Mouse (Mus musculus): ENCODE measurements around the gene Srgap3.

Srgap3 gene

GRCm38 (mm10) chr6:112857057-112857456 is 90.0 kb downstream of the Srgap3 start:
- DNase-seq: no peak

GRCm38 (mm10) chr6:112855183-112855582 is 91.9 kb downstream of the Srgap3 start:
- DNase-seq: no peak

GRCm38 (mm10) chr6:112852261-112853235 is 94.5 kb downstream of the Srgap3 start:
- no peak for DNase-seq

GRCm38 (mm10) chr6:112850745-112851144 is 96.3 kb downstream of the Srgap3 start:
- DNase-seq: no peak

- DNase-seq: no peak
Observed at GRCm38 (mm10) chr6:112848629-112849180, 98.4 kb downstream of the Srgap3 start.

- no peak for DNase-seq
Observed at GRCm38 (mm10) chr6:112846863-112847262, 100.2 kb downstream of the Srgap3 start.

GRCm38 (mm10) chr6:112842426-112842825 is 104.6 kb downstream of the Srgap3 start:
- no peak for DNase-seq

- no peak for DNase-seq
Observed at GRCm38 (mm10) chr6:112840400-112840799, 106.7 kb downstream of the Srgap3 start.

- no peak for DNase-seq
Observed at GRCm38 (mm10) chr6:112839391-112839790, 107.7 kb downstream of the Srgap3 start.

- DNase-seq: no peak
Observed at GRCm38 (mm10) chr6:112838879-112839278, 108.2 kb downstream of the Srgap3 start.

GRCm38 (mm10) chr6:112836712-112837111 is 110.4 kb downstream of the Srgap3 start:
- DNase-seq: no peak

GRCm38 (mm10) chr6:112835413-112835812 is 111.7 kb downstream of the Srgap3 start:
- DNase-seq: no peak

- DNase-seq: no peak
Observed at GRCm38 (mm10) chr6:112834430-112834829, 112.6 kb downstream of the Srgap3 start.

GRCm38 (mm10) chr6:112833763-112834162 is 113.3 kb downstream of the Srgap3 start:
- no peak for DNase-seq

- DNase-seq: no peak
Observed at GRCm38 (mm10) chr6:112829196-112829595, 117.9 kb downstream of the Srgap3 start.

GRCm38 (mm10) chr6:112828420-112828819 is 118.6 kb downstream of the Srgap3 start:
- no peak for DNase-seq

GRCm38 (mm10) chr6:112825657-112826056 is 121.4 kb downstream of the Srgap3 start:
- no peak for DNase-seq

GRCm38 (mm10) chr6:112823096-112823495 is 124.0 kb downstream of the Srgap3 start:
- DNase-seq: no peak

GRCm38 (mm10) chr6:112820298-112820992 is 126.6 kb downstream of the Srgap3 start:
- DNase-seq: no peak

GRCm38 (mm10) chr6:112818403-112818901 is 128.6 kb downstream of the Srgap3 start:
- DNase-seq: no peak

GRCm38 (mm10) chr6:112815604-112816003 is 131.5 kb downstream of the Srgap3 start:
- no peak for DNase-seq

GRCm38 (mm10) chr6:112814525-112815086 is 132.5 kb downstream of the Srgap3 start:
- no peak for DNase-seq

GRCm38 (mm10) chr6:112812884-112813283 is 134.2 kb downstream of the Srgap3 start:
- no peak for DNase-seq

All from kidney, postnatal 36 days (tissue).